Mouse (Mus musculus) megakaryocyte, embryonic 14.5 days (primary cell): ENCODE data around the gene Phf21a.

ENCODE experiments used
- FLI1 ChIP-seq: IDR thresholded peaks from 2 replicates; pipeline ENCODE4 v1.6.1; 2012; ENCODE audit warnings: low read length, inconsistent platforms, mixed read lengths
- GATA1 ChIP-seq: IDR thresholded peaks from 3 replicates; pipeline ENCODE4 v1.6.1; 2012; ENCODE audit warnings: mixed read lengths, low read length, inconsistent platforms, borderline replicate concordance

- no peak for TF ChIP-seq FLI1
- no peak for TF ChIP-seq GATA1
Observed at GRCm38 (mm10) chr2:92370375-92370774, 277.5 kb downstream of the Phf21a start.
